Mouse (Mus musculus): ENCODE data around the gene Acyp2.
A peak's percentile ranks its signal among the peaks of the same experiment; 100 is the strongest.

Gene Acyp2

DNA sequence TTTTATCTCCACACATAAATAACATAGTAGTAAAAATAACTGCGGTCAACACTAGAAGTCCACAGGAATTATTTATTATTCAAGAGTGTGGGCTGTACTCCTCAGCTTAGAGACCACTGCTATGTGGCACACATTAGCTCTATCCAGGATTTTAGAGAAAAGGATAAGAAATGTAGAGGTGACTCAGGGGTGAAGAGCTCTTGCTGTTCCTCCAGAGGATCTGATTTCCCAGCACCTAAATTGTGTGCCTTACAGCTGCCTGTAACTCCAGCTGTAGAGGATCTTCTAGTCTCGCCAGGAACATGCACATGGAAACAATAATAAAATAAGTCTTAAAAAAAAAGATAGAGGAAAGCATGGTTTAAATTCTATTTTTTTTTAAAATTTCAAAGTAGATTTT lies 70.5 kb downstream of the Acyp2 start:
- no peak for DNase-seq (ENCODE audit: low spot score)

DNA sequence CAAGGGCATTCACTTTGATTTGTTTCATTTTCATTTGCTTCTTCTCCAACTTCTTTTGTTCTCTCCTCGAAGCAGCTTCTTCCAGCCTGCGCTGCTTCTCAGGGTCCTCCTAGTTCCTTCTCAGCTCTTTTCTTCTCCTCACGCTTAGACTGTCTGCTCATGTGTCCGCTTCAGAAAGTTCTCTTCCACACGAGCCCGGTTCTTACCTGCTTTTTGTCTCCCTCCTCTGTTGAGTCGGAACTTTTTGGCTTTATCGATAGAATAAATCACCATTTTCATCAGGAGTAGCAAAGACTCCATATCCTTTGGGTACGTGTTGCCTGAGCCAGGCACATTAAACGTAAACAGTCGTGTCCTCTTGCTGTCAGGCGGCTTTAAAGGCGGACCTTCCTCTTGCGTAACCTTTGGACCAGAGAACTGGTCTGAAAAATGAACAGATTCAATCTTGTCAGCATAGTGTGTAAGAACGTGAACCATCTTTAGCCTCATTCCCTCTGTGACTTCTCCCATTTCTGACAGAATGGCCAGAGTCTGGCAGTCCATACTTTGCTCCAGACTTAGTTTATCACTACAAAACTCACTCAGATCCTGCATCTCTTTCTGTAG lies 76.5 kb downstream of the Acyp2 start:
- no peak for DNase-seq (ENCODE audit: low spot score)

DNA sequence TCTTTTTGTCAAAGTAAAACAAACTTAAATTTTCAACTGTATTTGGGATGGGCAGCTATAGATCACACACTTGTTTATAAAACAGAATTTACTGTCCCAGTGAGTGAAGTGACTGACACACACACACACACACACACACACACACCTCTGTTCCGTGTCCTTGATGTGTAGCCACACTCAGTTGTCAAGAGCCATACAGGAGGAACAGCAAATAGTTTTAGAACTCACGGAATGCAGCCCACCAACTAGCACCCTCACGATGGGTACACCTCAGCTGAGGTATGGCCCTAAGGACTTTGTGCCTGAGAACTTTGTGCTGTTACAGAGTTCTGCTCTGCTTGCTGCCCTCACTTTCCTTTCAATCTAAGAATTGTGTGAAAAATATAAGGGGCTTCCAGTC lies 78.8 kb downstream of the Acyp2 start:
- no peak for DNase-seq (ENCODE audit: low spot score)

DNA sequence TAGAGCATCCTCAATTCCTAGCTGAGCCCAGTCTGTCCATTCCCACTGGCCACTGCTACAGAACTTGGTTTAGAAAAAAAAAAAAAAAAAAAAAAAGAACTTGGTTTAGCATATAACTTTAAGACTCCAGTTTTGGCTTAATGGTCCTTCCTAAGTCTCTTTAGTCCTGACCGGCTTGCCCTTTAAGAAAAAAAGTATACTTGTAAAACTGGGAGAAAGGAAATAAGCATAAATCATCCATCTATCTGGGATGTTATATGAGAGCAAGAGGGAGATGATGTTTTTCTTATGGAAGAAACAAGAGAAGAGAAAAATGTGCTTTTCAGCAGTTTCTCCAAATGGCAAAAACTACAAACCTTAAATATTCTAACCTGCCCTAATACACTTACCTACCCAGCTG lies 89.2 kb downstream of the Acyp2 start:
- DNase-seq (ENCODE audit: low spot score) = no peak

DNA sequence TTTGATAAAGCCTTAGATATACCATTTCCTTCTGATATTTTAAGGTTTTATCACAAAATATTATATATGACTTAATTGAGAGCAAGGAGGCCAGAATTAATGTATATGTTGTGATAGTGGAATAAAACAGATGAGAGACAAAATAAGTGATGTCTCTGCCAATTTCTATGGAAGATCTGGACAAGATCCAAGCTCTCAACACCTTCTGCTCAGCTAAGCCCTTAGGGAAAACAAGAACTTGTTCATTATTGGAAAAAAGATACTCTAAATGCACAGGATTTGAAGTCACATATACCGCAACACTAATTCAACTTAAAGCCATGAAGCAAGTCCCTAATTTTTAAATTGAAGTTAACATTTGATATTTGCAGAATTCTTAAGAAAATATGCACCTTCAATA lies 96.0 kb downstream of the Acyp2 start:
- DNase-seq (ENCODE audit: low spot score) = no peak

DNA sequence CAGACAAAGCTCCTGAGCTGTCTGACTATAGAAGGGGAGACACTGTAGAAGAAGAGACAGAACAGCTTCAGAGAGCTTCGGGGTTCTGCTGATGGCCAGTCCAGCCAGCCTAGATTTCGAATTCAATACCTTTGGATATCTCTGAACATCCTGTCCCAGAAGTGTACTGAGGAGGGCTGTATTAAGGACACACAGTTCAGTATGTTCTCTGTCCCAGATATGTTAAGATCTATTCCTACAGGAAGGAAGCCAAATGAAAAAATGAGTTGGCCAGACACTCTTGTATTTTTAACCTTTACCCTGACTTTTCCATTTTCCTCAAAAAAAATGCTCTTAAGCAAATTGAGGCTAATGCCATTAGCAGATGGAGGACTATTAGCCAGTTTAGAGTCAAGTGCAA lies 132.3 kb downstream of the Acyp2 start:
- DNase-seq (ENCODE audit: low spot score) = peak; percentile 19

DNA sequence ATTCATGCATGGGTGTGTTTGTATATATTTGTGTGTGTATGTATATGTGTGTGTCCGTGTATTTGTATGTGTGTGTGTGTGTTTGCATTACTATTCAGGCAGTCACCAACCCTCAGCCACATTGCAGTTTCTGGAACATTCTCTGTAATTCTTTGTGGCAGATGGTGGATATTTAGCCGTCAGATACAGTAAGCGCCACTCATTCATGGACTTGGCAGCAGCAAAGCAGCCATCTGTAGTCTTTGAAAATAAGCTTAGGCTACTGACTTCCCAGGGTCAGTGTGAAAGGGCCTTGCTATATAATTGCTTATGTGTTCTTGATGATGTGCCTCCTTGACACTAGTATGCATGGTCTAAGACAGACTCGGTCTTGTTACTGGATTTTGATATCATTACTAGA lies 141.2 kb downstream of the Acyp2 start:
- no peak for DNase-seq (ENCODE audit: low spot score)

DNA sequence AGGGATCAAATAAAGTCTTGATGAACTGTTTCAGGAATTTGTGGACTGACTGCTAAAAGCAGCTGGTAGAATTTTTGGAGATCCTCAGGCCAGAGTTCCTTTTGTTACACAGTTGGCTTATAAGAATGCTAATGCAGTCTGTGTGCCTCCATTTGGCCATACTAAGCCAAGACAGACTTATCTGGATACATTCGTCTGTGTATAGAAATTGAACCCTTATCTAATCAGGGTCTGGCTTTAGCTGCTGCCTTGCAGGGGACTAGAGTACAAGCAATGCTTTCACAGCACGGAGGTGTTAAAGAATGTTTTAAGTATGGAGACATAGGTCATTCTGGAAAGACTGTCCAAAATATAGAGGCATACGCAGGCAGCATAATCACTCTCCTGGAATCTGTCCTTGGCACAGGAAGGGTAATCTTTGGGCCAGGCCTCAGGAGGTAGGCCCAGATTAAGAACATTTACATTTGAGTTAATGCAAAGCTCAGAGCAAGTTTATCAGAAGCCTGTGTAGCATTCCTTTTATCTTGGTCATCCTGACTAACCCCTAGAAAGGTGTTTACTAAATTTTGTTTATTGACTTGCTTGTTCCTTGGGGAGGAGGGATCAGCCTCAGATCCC lies 150.5 kb downstream of the Acyp2 start:
- no peak for DNase-seq (ENCODE audit: low spot score)

DNA sequence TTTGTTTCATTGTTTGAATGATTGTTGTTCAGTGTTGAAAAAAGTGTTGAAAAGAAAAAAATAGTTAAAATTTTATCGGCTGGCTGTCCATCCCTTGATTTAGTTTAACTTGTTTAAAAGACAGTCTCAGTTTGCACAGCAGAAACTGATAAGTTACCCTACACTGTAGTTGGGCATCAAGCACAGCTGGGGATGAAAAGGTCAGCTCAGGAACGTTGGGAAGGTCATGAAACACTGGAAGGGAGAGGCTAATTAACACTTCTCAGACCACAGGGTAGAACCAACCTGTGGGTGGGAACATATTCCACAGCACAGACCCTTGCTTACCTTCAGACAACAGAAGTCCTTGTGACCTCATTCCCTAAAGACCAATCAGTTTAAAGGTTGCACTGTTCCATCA lies 152.2 kb downstream of the Acyp2 start:
- DNase-seq (ENCODE audit: low spot score) = no peak

DNA sequence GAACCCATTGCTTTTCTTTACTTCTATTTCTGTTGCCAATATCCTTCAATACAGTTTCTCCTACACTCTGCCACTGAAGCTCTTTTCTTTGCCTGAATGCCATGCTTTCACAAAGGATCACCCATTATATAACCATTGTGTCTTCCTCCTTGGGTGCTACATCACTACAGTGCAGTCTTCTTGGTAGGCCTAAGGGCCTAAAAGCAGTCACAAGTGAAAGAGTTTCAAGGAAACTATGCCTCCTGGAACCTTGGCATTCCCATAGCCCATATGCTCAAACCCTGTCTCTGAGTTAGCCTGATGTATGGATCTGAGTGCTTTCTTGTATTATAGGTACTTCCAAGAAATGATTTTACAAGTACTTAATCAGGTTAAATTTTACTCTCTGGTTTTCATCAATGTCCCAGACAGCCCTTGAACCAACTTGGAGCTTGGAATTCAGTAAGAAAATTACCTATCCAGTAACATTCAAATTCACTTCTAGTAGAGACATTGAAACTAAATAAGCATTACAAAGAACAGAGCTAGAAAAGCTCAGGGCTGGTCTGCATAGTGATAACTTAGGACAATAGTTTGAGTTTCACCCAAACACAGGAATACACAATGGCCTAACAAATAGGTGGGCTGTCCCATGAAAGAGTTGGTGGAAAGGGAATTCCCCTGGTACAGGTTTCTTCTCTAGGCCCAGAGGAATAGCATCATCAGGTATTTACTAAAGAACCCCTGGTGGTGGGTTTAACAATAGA lies 157.7 kb downstream of the Acyp2 start:
- DNase-seq (ENCODE audit: low spot score) = no peak

DNA sequence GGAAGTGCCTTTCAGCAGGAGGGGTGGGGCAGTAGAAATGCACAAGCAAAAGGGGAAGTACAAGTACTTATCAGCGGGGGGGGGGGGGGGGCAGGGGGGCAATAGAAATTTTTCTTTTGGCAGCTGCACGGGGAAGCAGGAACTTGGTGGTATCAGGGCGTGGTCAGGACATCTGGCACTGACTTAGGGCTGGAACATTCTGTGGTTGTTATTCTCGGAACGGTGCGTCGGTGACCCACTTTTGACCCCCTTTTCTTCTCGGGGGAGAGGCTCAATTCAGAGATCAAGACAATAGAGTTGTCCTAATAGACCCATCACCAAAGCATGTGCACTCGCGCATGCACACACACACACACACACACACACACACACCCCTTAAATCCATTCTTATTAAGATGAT lies 161.2 kb downstream of the Acyp2 start:
- DNase-seq (ENCODE audit: low spot score) = no peak

DNA sequence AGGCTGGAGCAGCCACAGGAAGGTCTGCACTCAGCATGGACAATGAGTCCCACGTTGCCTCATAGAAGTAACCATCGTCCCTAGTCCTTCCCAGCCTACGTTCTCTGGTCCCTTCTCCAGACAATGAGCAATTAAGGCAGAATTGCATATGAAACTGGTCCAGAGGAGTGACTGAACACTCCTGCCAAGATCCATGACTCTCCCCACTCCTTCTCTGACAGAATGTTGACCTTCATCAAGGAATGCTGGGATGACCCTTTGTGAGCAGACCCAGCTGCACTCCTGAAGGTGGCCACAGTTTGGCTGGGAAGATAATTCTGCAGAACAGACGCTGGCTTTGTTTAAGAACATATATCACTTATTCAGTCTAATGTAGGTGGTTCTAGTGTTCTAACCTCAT lies 166.1 kb downstream of the Acyp2 start:
- DNase-seq (ENCODE audit: low spot score) = no peak

DNA sequence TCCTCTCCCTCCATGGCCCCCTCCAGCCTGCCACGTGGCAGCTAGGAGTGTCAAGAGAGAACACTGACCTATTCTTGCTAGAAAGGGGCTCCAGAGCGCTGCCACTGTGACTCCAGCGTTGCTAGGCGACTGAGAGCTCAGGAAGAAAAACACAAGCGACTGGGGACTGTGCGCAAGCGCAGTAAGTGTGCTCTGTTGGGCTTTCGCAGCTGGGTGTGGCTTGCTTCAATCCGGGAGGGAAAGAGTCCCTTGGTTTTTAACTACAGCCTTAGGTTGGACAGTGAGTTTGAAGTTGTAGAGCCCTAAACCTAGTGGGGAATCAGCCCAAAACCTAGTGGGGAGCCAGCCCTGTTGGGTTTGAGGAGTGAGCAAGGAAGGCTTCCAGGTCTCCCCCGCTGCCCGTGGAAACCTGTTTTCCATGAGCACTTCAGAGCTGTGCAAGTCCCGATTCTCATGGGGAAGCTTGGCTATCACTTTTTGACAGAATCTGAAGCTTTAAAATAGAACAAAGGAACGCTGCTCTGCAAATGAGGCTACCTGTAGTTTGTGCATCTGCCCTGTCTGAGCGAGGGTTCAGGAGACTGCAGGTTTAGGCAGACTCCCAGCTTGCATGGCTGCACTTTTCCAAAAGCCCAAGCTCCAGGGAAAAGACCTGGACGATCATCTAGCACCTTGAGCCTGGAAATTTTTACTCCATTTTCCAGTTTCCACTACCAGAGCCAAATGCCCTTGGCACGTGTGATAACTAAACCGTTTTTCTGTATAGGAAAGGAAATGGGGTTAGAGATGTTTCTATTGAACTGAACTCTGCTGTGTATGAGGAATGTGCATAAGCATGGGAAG lies 177.4 kb downstream of the Acyp2 start, which contains the start of gene 4930505A04Rik:
4930505A04Rik (minus strand) TSS at position 77 of the 843 bp plus-strand sequence.
- DNase-seq (ENCODE audit: low spot score) = peak; percentile 77

DNA sequence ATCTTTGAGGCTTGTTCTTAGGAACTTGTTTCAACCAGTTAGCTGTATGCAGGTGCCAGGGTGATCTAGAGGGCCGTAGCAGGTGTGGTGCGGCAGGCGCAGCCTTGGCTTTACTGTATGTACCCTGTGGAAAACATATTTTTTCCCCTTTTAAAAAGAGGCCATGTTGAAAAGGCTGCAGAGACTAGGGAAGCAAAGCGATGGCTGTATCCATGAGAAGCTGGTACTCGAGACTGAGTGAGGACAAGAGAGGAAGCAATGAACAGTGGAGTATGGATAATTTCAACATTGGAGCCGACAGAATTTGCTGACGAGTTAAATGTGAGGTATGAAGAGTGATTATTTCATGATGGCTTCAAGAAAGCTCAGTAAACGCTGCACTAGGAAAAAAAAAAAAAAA lies 178.2 kb downstream of the Acyp2 start:
- DNase-seq (ENCODE audit: low spot score) = no peak
